Mouse (Mus musculus): ENCODE measurements at regions not wholly inside any gene's neighbourhood (a gene's known extent, or its start where the extent isn't known, plus 50 kb on each side); places are given as distances from the start of the nearest gene placed in this dataset.

DNA sequence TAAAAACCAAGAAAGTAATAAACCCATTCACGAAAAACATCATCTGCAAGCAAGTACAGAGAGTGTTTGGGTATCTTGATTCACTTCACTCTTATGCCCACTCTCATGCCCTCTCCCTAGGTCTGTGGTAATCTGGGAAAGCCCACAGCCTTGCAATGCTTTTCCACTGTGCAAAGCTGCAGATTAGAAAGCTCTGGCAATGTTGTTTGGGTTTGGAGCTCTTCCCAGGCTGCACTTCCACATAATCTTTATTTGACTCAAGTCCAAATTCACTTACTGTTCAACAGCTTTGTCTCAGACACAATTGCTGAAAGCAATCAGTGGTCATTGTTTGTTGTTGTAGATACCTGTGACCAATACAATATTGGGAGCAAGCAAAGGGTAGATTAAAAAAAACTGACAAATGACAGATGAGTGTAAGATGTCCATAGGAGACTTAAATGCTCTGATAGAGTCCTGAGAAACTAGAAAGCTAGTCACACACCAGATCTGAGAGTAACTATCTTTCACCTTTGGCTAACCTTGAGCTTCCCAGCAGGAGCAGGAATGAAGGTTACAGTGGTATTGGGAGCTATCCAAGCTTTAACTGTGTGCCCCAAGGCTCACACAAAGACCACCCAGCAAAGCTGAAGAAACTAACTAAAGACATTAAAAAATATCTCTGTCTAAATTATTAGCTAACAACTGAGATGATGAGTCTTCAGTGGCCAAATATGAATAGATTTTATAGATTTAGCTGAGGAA is 325.7 kb upstream of the Klf12 start:
- DNase-seq (ENCODE audit: low read depth, low spot score): no peak

DNA sequence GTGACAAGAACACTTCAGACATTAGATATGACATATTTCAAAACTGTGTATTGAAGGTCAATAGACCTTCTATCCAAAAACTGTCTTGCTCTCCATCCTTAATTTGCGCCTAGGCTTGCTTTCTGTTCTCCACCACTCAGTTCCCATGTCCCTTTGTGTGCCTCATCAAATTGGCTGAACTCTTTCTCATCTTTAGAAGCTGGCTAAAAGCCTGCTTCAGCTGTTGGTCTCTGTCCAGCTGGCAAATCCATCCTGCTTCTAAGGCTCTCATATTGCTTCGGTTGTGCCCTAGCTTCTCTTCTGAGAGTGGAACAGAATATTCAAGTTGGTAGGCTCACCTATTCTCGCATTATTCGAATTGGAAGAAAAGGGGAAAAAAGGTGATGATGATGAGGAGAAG is 322.6 kb upstream of the Klf12 start:
- peak; percentile 20 for DNase-seq (ENCODE audit: low read depth, low spot score)

GRCm38 (mm10) chr14:100600886-100601451 is 316.5 kb upstream of the Klf12 start:
- no peak for DNase-seq (ENCODE audit: low read depth, low spot score)

DNA sequence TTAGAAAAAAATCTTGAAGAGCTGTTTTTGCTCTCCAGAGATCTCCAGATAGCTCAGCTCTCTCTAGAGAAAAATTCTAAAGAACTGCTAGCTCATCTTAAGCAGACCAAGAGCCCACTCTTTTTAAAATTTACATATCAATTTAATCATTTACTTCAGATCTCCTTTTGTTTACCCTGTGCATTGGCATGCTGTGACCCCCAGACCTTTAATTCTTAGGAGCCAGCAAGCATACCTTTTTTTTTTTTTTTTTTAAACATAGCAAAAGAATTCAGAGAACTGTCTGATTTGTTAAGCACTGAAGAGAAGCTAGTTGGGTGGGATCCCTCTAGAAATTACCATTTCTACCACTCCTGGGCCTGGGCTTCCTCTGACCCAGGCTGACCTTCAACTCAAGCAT is 285.5 kb upstream of the Klf12 start:
- DNase-seq (ENCODE audit: low read depth, low spot score): no peak

DNA sequence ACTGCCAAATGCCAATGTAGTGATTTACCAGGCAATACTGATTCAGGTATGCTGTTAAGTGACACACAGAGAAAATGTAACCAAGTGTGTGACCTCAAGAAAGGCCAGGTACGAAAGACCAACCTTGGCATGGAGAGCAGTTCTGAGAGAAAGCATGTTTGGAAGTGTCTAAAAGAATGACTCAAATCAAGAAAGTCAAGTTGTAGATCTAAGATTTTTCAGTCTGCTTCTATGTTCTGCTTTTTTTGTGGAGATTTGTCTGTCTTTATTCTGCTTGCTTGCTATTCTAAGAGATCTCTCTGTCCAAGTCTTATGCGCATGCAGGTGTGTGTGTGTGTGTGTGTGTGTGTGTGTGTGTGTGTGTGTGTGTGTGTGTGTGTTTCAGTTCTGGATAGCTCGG is 277.4 kb upstream of the Klf12 start:
- no peak for DNase-seq (ENCODE audit: low read depth, low spot score)

DNA sequence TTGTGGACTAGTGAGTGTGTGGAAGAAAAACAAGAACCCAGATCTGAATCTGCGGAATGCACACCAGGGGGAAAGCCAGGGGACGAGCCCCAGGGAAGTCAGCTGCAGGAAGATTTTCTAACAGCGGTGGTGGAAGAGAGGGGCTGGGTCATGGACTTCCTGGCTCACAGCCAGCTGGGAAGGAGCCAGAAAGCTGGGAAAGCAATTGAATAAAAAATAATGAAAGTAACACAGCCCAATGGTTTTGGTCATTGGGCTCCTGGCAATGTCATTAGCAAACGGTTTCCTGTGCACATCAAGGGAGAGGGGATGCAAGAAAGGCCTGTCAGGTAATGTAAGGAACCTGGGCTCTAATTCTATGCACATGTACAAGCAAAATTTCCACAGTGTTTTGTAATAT is 273.9 kb upstream of the Klf12 start:
- peak; percentile 37 for DNase-seq (ENCODE audit: low read depth, low spot score)

DNA sequence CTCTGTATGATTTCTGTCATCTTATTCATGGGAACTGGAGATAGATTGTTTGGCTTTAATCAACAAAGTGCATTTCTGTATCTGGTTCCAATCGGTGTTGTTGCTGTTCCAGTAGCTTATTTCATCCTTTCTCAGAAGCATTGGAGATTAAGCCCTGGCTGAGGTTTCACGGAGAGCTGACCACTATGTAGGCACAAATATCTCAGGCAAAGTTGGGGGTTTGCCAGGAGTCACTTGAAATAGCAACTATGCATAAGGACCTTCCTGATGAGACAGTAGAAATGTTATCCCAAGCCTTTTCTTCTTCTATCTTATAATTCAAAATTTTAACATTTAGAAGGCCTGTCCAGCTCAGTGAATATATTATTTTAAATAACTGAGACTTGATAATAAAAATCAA is 268.0 kb upstream of the Klf12 start:
- DNase-seq (ENCODE audit: low read depth, low spot score): peak; percentile 12

DNA sequence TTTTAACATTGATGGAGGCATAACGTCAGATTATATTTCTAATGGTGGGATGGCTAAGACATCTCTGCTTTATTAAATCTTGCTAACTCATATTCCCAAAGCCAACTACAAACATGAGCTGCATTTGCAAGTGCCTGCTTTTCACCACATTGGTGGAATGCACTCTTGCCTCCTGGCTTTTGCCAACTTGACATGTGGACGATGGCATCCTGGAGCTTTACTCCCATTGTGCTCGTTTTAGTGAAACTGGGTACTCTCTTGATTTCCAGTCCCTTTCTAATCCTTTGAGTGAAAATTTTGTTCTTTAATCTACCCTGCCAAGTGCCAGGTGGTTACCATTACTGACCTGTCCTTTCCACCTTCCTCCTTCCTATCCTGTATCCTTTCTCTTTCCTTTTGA is 265.8 kb upstream of the Klf12 start:
- no peak for DNase-seq (ENCODE audit: low read depth, low spot score)

- peak; percentile 6 for DNase-seq (ENCODE audit: low read depth, low spot score)
Observed at GRCm38 (mm10) chr14:100530217-100530616, 245.7 kb upstream of the Klf12 start.

GRCm38 (mm10) chr14:100529758-100530157 is 245.3 kb upstream of the Klf12 start:
- DNase-seq (ENCODE audit: low read depth, low spot score): no peak

GRCm38 (mm10) chr14:100509396-100509795 is 224.9 kb upstream of the Klf12 start:
- DNase-seq (ENCODE audit: low read depth, low spot score): no peak

DNA sequence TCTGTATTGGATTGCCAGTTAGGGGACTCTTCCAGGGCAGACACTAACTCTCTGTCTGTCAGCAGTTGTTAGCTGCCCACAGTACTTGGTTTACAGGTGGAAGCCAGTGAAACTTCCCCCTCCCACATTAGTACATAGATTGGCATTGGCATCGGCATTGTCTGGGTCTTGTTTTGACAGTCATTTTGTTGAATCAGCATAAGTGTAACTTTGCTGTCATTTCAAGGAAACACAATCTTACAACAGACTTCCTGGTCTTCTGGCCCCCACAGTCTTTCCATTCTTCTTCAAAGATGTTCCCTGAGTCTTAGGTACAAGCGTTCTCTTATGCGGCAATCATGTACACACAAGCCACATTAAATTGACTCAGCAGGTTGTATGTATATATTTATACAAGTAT is 223.6 kb upstream of the Klf12 start:
- DNase-seq (ENCODE audit: low read depth, low spot score): no peak

- no peak for DNase-seq (ENCODE audit: low read depth, low spot score)
Observed at GRCm38 (mm10) chr14:100507616-100508015, 223.1 kb upstream of the Klf12 start.

DNA sequence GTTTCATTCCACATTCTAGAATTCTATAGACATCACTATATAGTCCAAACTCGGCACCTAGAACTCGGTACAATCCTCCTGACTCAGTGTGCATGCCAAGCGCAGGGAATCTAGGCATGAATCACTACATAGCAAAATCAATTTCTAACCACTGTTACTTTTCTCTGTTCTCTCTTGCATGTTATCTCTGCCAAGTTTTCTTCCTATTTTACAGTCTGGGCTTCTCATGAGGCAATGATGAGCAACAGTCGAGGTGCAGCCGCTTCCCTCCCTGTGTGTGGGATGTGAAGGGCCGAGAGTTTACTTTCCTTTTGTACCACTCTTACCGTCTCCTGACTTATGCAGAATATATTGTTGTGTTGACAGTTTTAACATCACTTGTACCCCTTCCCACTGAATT is 204.4 kb upstream of the Klf12 start:
- DNase-seq (ENCODE audit: low read depth, low spot score): no peak

DNA sequence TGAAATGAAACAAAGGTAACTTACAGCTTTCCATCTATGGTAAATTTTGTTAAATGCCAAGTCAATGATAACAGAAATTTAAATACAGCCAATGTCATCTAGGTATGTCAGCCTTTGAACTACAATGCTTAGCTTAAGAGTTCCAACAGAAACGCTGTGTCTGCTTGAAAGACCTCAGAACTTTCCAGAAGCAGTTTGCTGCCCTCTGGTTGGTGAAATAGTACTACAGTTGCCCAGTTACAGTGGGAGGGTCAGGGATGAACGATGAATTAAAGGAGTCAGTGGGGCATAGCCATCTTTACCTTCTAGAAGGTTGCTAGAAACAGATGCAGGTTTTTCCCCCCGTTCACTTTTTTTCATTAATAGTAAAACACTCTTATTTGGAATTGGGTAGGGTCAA is 201.0 kb upstream of the Klf12 start:
- DNase-seq (ENCODE audit: low read depth, low spot score): no peak

GRCm38 (mm10) chr14:100484101-100484500 is 199.6 kb upstream of the Klf12 start:
- DNase-seq (ENCODE audit: low read depth, low spot score): no peak

DNA sequence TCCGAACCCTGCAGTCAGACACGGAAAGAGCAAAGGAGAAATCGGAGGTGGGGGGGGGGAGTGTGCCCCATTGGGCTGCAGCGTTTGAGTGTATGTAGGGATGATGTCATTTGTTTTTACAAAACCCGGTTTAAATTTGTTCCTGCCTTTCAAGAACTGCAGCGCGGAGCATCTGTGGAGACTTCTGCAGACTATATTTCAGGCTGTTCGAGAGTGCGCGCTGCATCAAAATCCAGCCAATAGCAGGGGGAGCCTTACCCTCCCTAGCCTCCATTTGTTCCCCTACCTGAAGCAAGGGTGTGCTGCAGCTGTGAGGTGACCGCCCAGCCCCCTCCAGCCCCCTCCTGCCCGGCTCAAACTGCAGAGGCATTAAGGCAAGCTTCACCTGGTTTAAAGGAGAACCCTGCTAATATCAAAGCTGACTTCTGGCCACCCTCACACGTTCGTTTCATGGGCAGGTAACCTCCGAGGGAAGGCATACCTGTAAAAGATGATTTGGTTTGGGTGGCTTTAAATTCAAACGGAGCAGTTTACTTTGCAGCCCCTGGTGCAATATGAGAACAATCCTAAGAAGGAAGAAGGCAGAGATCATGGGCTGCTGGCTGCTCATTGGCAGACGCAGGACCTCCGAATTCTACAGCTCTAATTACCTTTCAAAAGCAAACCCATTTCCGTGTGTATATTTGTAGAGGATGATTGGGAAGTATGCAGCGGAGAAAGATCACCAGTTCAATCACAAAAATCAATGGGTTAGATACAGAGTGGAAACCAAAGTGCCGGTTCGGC is 193.3 kb upstream of the Klf12 start:
- DNase-seq (ENCODE audit: low read depth, low spot score): no peak

DNA sequence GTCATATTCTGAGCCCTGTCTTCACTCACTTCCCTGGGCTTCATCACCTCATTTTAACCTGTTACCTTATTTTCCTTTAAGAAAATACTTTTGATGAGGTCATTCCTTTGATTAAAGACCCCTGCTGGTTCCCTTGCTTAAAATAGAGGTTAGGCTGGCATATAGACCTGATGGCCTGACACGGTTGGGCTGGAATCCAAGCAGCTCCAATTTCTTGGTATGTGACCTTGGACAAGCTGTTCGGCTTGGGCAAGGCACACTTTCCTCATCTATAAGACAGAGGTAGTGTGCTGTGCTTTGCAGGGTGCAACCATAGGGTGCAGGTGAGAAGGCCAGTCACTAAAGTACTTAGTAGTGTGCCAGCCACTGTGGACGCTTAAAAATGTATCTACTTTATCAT is 183.8 kb upstream of the Klf12 start:
- peak; percentile 59 for DNase-seq (ENCODE audit: low read depth, low spot score)

GRCm38 (mm10) chr14:100462321-100462720 is 177.8 kb upstream of the Klf12 start:
- no peak for DNase-seq (ENCODE audit: low read depth, low spot score)

DNA sequence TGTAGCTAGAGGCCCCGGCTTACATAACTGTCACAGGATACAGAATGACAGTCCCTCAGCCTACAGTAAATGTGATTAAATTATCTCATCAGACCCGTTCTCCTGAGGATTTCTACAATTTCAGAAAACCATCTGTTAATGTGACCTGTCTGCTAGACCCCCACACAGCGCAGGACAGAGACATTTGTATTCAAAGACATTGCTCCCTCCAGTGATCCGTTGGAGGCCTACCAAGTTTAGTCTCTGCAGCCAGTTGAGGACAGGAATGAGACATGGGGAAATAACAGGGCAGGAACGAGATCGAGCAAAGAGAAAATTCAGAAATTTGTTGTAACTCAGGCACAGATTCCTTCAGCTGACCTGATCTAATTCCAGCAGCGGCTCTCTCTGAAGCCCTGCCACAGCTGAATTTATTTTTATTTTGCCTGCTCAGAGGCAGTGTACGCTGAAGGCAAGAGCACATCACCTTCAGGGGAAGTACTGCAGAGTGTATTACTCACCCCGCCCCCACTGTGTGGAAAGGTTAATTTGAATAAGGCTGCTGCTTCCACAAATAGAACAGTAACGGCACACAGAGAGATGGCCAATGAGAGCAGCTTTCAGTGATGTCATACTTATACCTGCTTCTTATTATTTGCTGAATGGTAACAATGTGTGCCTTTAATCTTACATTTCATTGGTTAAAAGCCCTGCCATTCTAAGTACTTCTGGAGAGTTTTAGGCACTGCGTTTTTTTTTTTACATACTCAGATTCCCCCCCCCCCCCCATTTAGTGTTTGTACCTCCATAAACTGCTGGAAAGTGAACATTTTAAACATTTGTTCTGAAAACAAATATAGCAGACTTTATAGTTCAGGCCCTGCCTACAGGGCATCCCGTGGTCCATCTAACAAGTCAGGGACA is 176.9 kb upstream of the Klf12 start:
- peak; percentile 85 for DNase-seq (ENCODE audit: low read depth, low spot score)

GRCm38 (mm10) chr14:100459601-100460290 is 175.3 kb upstream of the Klf12 start:
- DNase-seq (ENCODE audit: low read depth, low spot score): no peak

All from skeletal muscle tissue, adult 2 months (tissue).